Mouse (Mus musculus): ENCODE data around the gene Ccr5. TPM values are rescaled to one million over a fixed set of nuclear protein-coding genes. Genes with fewer than 3 reads are reported as not detected.
"Not testable (repeated sequence)": the region's sequence is repeated elsewhere in the genome, so short reads cannot be mapped to it uniquely, and the experiment has no call there.

The Ccr5 gene
- 0.23 and 4.1 TPM in 2 replicates for total RNA-seq (2014; rRNA removed)
- 0.30 and 1.2 TPM in 2 replicates for polyA plus RNA-seq (2015; fragmentation: Nextera tagmentation; extraction: Ambion mirVana)

DNA sequence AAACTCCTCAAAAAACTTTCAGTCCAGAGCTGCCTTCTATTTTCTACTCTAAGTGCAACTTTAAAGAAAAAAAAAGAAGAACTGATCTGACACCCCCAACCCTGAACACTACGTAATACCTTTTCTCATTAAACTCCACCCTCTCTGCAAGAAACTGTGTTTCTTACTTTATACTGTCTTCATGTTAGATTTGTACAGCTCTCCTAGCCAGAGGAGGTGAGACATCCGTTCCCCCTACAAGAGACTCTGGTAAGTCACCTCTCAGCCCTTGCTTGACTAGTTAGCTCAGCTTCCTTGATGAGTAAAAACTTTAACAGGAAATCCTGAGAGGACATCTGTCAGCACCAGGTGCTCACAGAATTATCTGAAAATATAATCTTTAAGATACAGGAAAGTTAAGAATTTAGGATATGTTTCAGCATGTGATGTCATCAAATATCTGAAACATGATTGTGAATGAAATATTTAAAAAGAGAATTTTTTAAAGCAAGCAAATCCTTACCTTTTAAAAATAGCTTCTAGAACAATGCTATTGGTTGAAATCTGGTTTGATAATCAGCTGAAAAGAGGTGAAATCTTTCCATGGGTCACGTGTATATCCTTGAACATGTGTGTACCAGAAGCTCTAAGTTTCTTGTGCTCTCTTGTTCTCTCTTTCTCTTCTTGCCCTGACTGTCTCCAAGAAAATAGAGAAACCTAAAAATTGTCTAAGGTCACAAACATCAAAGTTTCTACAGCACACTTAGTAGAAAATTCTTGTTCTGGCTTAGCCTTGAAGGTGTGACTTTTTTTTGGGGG lies at the start of gene Ccr5:
TSS of gene Ccr5 (plus strand) at position 157 of the 798 bp plus-strand sequence.
- H3K27ac ChIP-seq (ENCODE audit: low read depth, low read length), result no peak within 1 kb of the TSS
- no peak within 1 kb of the TSS for H3K9ac ChIP-seq
- no peak within 1 kb of the TSS for H3K4me2 ChIP-seq (ENCODE audit: low read depth)
- no peaks in the 10 kb centered on the region for H3K4me1 ChIP-seq (ENCODE audit: insufficient read depth)
- H3K27me3 ChIP-seq (ENCODE audit: insufficient read depth, low read length), result no peaks in the 10 kb centered on the region
- TF ChIP-seq CTCF (IDR thresholded peaks at IDR 0.05; ENCODE audit: low read depth), result no peak
- H3K4me3 ChIP-seq (ENCODE audit: low read depth, low read length), result no peak within 1 kb of the TSS
- WGBS, result 83% methylated on average over 3 of the region's 3 CpGs
- DNase-seq (no peak), ATAC-seq (no peak)
- H3K36me3 ChIP-seq (ENCODE audit: insufficient read depth), result no peaks in the 10 kb centered on the region
- no peaks in the 10 kb centered on the region for H3K9me3 ChIP-seq (ENCODE audit: low read length)

- H3K9me3 ChIP-seq (ENCODE audit: low read length), result no peaks in the 10 kb centered on the region
- no peaks in the 10 kb centered on the region for H3K36me3 ChIP-seq (ENCODE audit: insufficient read depth)
- no peaks in the 10 kb centered on the region for H3K4me1 ChIP-seq (ENCODE audit: insufficient read depth)
- H3K27ac ChIP-seq (ENCODE audit: low read depth, low read length), result no peak overlapping the region
- DNase-seq (no peak), ATAC-seq (no peak)
- no peak overlapping the region for H3K9ac ChIP-seq
- H3K4me3 ChIP-seq (ENCODE audit: low read depth, low read length), result no peak overlapping the region
- H3K4me2 ChIP-seq (ENCODE audit: low read depth), result no peak overlapping the region
- TF ChIP-seq CTCF (IDR thresholded peaks at IDR 0.05; ENCODE audit: low read depth), result no peak
- WGBS, result 51% methylated on average over 4 of the region's 4 CpGs
- H3K27me3 ChIP-seq (ENCODE audit: insufficient read depth, low read length), result no peaks in the 10 kb centered on the region
Observed at GRCm38 (mm10) chr9:124079803-124080202, 41.5 kb upstream of the Ccr5 start.

DNA sequence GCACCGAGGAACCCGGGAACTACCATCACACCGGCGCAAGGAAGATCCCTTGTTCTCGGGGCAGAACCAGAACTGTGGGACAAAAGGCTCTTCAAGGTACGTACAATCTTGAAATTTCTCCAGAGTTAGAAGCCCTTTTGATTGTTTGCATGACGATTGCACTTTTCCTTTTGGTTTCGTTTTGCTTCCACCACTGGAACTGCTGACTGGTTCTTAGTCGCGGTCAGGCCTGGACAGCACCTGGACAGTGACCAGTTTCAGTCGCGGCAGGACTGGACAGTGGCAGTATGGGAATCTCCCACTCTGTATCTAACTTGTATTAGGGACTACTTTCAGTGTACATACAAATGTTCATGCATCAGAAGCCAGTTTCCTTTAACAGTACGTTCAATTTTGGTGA lies 40.9 kb upstream of the Ccr5 start:
- not testable (repeated sequence) for ATAC-seq; H3K27me3 ChIP-seq (ENCODE audit: insufficient read depth, low read length); H3K4me2 ChIP-seq (ENCODE audit: low read depth); H3K4me3 ChIP-seq (ENCODE audit: low read depth, low read length); H3K36me3 ChIP-seq (ENCODE audit: insufficient read depth); H3K9me3 ChIP-seq (ENCODE audit: low read length); H3K27ac ChIP-seq (ENCODE audit: low read depth, low read length); H3K4me1 ChIP-seq (ENCODE audit: insufficient read depth); H3K9ac ChIP-seq; DNase-seq
- WGBS, result 97% methylated on average over 12 of the region's 13 CpGs

GRCm38 (mm10) chr9:124090441-124090840 lies 30.9 kb upstream of the Ccr5 start:
- H3K9ac ChIP-seq, result no peak overlapping the region
- ATAC-seq (no peak), DNase-seq (no peak)
- no peaks in the 10 kb centered on the region for H3K36me3 ChIP-seq (ENCODE audit: insufficient read depth)
- no peak for TF ChIP-seq CTCF (IDR thresholded peaks at IDR 0.05; ENCODE audit: low read depth)
- H3K27ac ChIP-seq (ENCODE audit: low read depth, low read length), result no peak overlapping the region
- WGBS, result 81% methylated on average over 1 of the region's 1 CpGs
- no peaks in the 10 kb centered on the region for H3K27me3 ChIP-seq (ENCODE audit: insufficient read depth, low read length)
- no peak overlapping the region for H3K4me3 ChIP-seq (ENCODE audit: low read depth, low read length)
- no peaks in the 10 kb centered on the region for H3K4me1 ChIP-seq (ENCODE audit: insufficient read depth)
- H3K9me3 ChIP-seq (ENCODE audit: low read length), result no peaks in the 10 kb centered on the region
- no peak overlapping the region for H3K4me2 ChIP-seq (ENCODE audit: low read depth)

GRCm38 (mm10) chr9:124099127-124099526 lies 22.2 kb upstream of the Ccr5 start:
- WGBS, result 85% methylated on average over 1 of the region's 1 CpGs
- no peak overlapping the region for H3K27ac ChIP-seq (ENCODE audit: low read depth, low read length)
- ATAC-seq (no peak), DNase-seq (no peak)
- H3K4me2 ChIP-seq (ENCODE audit: low read depth), result no peak overlapping the region
- TF ChIP-seq CTCF (IDR thresholded peaks at IDR 0.05; ENCODE audit: low read depth), result no peak
- no peaks in the 10 kb centered on the region for H3K9me3 ChIP-seq (ENCODE audit: low read length)
- H3K27me3 ChIP-seq (ENCODE audit: insufficient read depth, low read length), result no peaks in the 10 kb centered on the region
- no peak overlapping the region for H3K9ac ChIP-seq
- H3K4me3 ChIP-seq (ENCODE audit: low read depth, low read length), result no peak overlapping the region
- H3K36me3 ChIP-seq (ENCODE audit: insufficient read depth), result no peaks in the 10 kb centered on the region
- no peaks in the 10 kb centered on the region for H3K4me1 ChIP-seq (ENCODE audit: insufficient read depth)

DNA sequence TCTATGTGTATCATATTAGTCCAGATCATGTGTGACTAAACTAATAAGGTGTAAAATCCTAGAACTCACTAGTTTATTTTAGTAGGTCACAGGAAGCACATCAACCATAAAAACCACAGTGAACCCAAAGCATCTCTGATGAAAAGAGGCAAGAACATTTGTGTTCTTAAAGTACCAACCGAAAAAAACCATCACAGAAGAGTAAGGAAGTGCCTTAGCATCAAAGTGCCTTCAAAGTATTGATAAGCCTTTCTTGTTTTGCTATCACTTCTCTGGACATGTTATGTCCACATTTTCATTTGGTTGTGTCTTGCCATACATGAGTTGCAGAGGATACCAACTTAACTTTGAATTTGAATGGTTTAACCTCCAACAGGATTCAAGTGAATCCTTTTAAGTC lies 21.0 kb upstream of the Ccr5 start:
- H3K27ac ChIP-seq (ENCODE audit: low read depth, low read length), result no peak overlapping the region
- no peaks in the 10 kb centered on the region for H3K36me3 ChIP-seq (ENCODE audit: insufficient read depth)
- DNase-seq, result no peak
- H3K4me3 ChIP-seq (ENCODE audit: low read depth, low read length), result no peak overlapping the region
- ATAC-seq, result no peak
- 90% methylated on average over 1 of the region's 1 CpGs for WGBS
- H3K27me3 ChIP-seq (ENCODE audit: insufficient read depth, low read length), result no peaks in the 10 kb centered on the region
- no peak overlapping the region for H3K4me2 ChIP-seq (ENCODE audit: low read depth)
- no peak for TF ChIP-seq CTCF (IDR thresholded peaks at IDR 0.05; ENCODE audit: low read depth)
- no peak overlapping the region for H3K9ac ChIP-seq
- no peaks in the 10 kb centered on the region for H3K9me3 ChIP-seq (ENCODE audit: low read length)
- H3K4me1 ChIP-seq (ENCODE audit: insufficient read depth), result no peaks in the 10 kb centered on the region

- ATAC-seq (no peak), DNase-seq (no peak)
- H3K9ac ChIP-seq, result no peak within 1 kb of the TSS
- no peak within 1 kb of the TSS for H3K4me3 ChIP-seq (ENCODE audit: low read depth, low read length)
- TF ChIP-seq CTCF (IDR thresholded peaks at IDR 0.05; ENCODE audit: low read depth), result no peak
- no peaks in the 10 kb centered on the region for H3K27me3 ChIP-seq (ENCODE audit: insufficient read depth, low read length)
- no peak within 1 kb of the TSS for H3K4me2 ChIP-seq (ENCODE audit: low read depth)
- no peak within 1 kb of the TSS for H3K27ac ChIP-seq (ENCODE audit: low read depth, low read length)
- H3K9me3 ChIP-seq (ENCODE audit: low read length), result no peaks in the 10 kb centered on the region
- no peaks in the 10 kb centered on the region for H3K4me1 ChIP-seq (ENCODE audit: insufficient read depth)
- H3K36me3 ChIP-seq (ENCODE audit: insufficient read depth), result no peaks in the 10 kb centered on the region
- WGBS, result 86% methylated on average over 4 of the region's 4 CpGs
Observed at GRCm38 (mm10) chr9:124101723-124102122, 19.6 kb upstream of the Ccr5 start, which contains the start of gene Ccr2. Ccr2 (plus strand) TSS chr9:124101950.
